Mouse (Mus musculus): ENCODE data around the gene Jaml.

DNA sequence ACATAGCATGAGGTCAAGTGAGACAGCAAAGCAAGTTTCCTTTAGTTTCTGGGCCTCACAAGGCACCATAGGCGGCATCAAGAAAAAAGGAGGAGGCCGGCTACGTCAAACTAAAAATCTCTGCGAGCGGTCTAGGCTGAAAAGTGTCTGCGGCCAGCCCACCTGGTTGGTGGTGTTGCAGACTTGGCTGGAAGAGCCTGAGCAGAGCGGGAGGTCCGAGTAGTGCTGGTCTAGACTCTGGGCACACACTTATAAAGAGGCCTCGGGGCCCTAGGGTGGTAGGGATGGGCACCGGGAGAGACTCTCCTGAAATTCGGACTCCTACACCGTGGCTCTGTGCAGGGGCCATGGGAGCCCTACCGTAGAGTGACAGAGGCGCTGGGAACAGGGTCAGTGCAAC lies 36.7 kb downstream of the Jaml start:
- no peak for TF ChIP-seq POLR2A (IDR thresholded peaks at IDR 0.05; ENCODE audit: control insufficient read depth, low read depth, low read length)
- TF ChIP-seq CTCF (IDR thresholded peaks at IDR 0.05; ENCODE audit: control insufficient read depth, insufficient read depth, insufficient replicate concordance, low read depth, low read length), result no peak
